Mouse (Mus musculus) lung, adult 2 months (tissue): ENCODE data around the gene Shisal1.

Experiments
- CTCF ChIP-seq: fragments of 200-500 bp; IDR thresholded peaks from 2 replicates; pipeline ENCODE4 v1.5.1; 2011; ENCODE audit warnings: mild to moderate bottlenecking, low read length, control low read depth; ENCODE audit not compliant: insufficient read depth
- POLR2A ChIP-seq: fragments of 200-500 bp; IDR thresholded peaks from 2 replicates; pipeline ENCODE4 v1.6.1; 2011; ENCODE audit warnings: low read depth, mild to moderate bottlenecking, control low read depth, low read length, borderline replicate concordance; ENCODE audit errors: extremely low read depth

DNA sequence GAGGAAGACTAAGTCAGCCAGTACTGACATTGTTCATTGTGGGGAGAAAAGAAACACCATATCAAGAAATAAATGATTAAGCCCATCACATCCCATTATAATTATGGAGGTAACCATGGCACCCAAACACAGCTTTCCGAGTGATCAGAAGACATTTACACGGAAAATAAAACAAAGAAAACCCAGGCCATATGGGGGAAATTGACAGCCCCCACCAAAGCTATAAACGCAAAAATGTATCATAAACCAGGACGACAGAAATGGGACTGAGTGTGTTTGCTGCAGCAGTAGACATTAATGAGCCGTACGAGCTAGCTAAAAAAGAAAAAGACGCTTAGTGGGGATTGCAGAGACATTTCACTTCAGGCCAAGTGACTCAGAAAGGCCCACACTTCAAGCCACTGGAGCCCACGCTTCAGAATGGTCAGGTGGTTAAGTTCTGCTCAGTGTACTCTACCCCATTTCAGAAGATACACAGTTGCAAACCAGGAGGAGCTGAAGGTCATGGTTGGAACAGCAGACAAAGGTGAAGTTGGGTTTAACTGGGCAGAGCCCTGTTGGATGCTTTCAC, 60.8 kb downstream of the Shisal1 start:
- TF ChIP-seq POLR2A = no peak
- no peak for TF ChIP-seq CTCF
